Mouse (Mus musculus) ES-E14 (cell line): Measurements from ENCODE around the gene P3h3.

Experiments used
- CHD2 ChIP-seq: IDR thresholded peaks from 2 replicates; pipeline ENCODE4 v1.6.1; 2014; ENCODE audit warnings: mild to moderate bottlenecking, low read depth, low read length, inconsistent platforms
- MAFK ChIP-seq: IDR thresholded peaks from 2 replicates; pipeline ENCODE4 v1.6.1; 2014; ENCODE audit warnings: mild to moderate bottlenecking, low read depth, low read length, inconsistent platforms; ENCODE audit not compliant: insufficient read depth
- ZC3H11A ChIP-seq: IDR thresholded peaks from 2 replicates; pipeline ENCODE4 v1.6.1; 2012; ENCODE audit warnings: low read depth, mild to moderate bottlenecking, inconsistent platforms, low read length, borderline replicate concordance
- ZNF384 ChIP-seq: IDR thresholded peaks from 2 replicates; pipeline ENCODE4 v1.6.1; 2012; ENCODE audit warnings: low read depth, low read length, inconsistent platforms

- TF ChIP-seq ZNF384 (no peak), CHD2 (no peak), MAFK (no peak), ZC3H11A (no peak)
Observed at GRCm38 (mm10) chr6:124854647-124855046, 2.9 kb downstream of the P3h3 start.
